Mouse (Mus musculus): ENCODE data around the gene Prkch.

The Prkch gene

GRCm38 (mm10) chr12:73583318-73583717, 1.3 kb upstream of the Prkch start:
- DNase-seq (ENCODE audit: low spot score): no peak

GRCm38 (mm10) chr12:73583813-73584609, 585 bp upstream of the Prkch start:
- no peak for DNase-seq (ENCODE audit: low spot score)

- DNase-seq (ENCODE audit: low spot score): no peak
Measured at GRCm38 (mm10) chr12:73585241-73585801, 725 bp downstream of the Prkch start.

GRCm38 (mm10) chr12:73585850-73586249, 1.3 kb downstream of the Prkch start:
- no peak for DNase-seq (ENCODE audit: low spot score)

GRCm38 (mm10) chr12:73587262-73587661, 2.7 kb downstream of the Prkch start:
- DNase-seq (ENCODE audit: low spot score): no peak

GRCm38 (mm10) chr12:73590627-73591276, 6.2 kb downstream of the Prkch start:
- no peak for DNase-seq (ENCODE audit: low spot score)

- no peak for DNase-seq (ENCODE audit: low spot score)
Measured at GRCm38 (mm10) chr12:73591625-73592024, 7.0 kb downstream of the Prkch start.

- DNase-seq (ENCODE audit: low spot score): no peak
Measured at GRCm38 (mm10) chr12:73593021-73593798, 8.6 kb downstream of the Prkch start.

GRCm38 (mm10) chr12:73594177-73594745, 9.7 kb downstream of the Prkch start:
- no peak for DNase-seq (ENCODE audit: low spot score)

- no peak for DNase-seq (ENCODE audit: low spot score)
Measured at GRCm38 (mm10) chr12:73595226-73595625, 10.6 kb downstream of the Prkch start.

GRCm38 (mm10) chr12:73598241-73598640, 13.6 kb downstream of the Prkch start:
- DNase-seq (ENCODE audit: low spot score): no peak

- no peak for DNase-seq (ENCODE audit: low spot score)
Measured at GRCm38 (mm10) chr12:73600457-73600856, 15.9 kb downstream of the Prkch start.

GRCm38 (mm10) chr12:73602974-73603373, 18.4 kb downstream of the Prkch start:
- no peak for DNase-seq (ENCODE audit: low spot score)

- no peak for DNase-seq (ENCODE audit: low spot score)
Measured at GRCm38 (mm10) chr12:73603653-73604052, 19.1 kb downstream of the Prkch start.

- DNase-seq (ENCODE audit: low spot score): no peak
Measured at GRCm38 (mm10) chr12:73604762-73605161, 20.2 kb downstream of the Prkch start.

- no peak for DNase-seq (ENCODE audit: low spot score)
Measured at GRCm38 (mm10) chr12:73605174-73605573, 20.6 kb downstream of the Prkch start.

- no peak for DNase-seq (ENCODE audit: low spot score)
Measured at GRCm38 (mm10) chr12:73607381-73608064, 22.9 kb downstream of the Prkch start.

- DNase-seq (ENCODE audit: low spot score): no peak
Measured at GRCm38 (mm10) chr12:73608065-73608397, 23.4 kb downstream of the Prkch start.

GRCm38 (mm10) chr12:73609262-73609661, 24.7 kb downstream of the Prkch start:
- DNase-seq (ENCODE audit: low spot score): no peak

- no peak for DNase-seq (ENCODE audit: low spot score)
Measured at GRCm38 (mm10) chr12:73609676-73610545, 25.3 kb downstream of the Prkch start.

Data from c-Kit-positive CD71-positive TER-119-positive erythroid progenitor cells, embryonic 14.5 days (primary cell).